In genomic region chr7:99151342-99151741, GRCm38 (mm10) we compare ENCODE assay signal across 8 mouse cellular contexts. TPM values are rescaled to one million over a fixed set of nuclear protein-coding genes. Genes with fewer than 3 reads are reported as not detected.
A peak's percentile ranks its signal among the peaks of the same experiment; 100 is the strongest.
DNase-seq lines count a peak whose midpoint lies in the region; ATAC-seq lines count a peak whose summit lies in the region.

No protein-coding gene starts in this region.

- no peak overlapping the region for H3K4me2 ChIP-seq in intestine, embryonic 14.5 days (ENCODE audit: low read length)

- peak; percentile 96 for DNase-seq in ZHBTc4 (ENCODE audit: low read depth, low spot score)
- peak; percentile 82 to 94 for DNase-seq in cerebellum, postnatal 4 days (ENCODE audit: low spot score in 2 of 2)
- peak; percentile 93 to 94 for DNase-seq in gastrocnemius, adult 8-10 months (ENCODE audit: low spot score in 2 of 2)
- peak; percentile 96 for DNase-seq in intestine, embryonic 14.5 days (ENCODE audit: low spot score)
- DNase-seq in left cerebral cortex, postnatal 10 days (ENCODE audit: extremely low spot score in 1 of 2, low spot score in 2 of 2) = peak; percentile 90 to 95
- DNase-seq in midbrain, embryonic 10.5 days (ENCODE audit: low spot score) = peak; percentile 89
- peak; percentile 95 for DNase-seq in right cerebral cortex, postnatal 4 days
- DNase-seq in yolk sac, embryonic 10.5 days (ENCODE audit: low spot score) = peak; percentile 89

- intact Hi-C loops in left cerebral cortex, postnatal 10 days (cut with DNase I) = no loop called here

- ATAC-seq in intestine, embryonic 14.5 days (replicated peaks; ENCODE audit: low FRiP score, low TSS enrichment, low read depth) = peak; percentile 34; the same call in 1 of the 2 replicates

- H3K27ac ChIP-seq in intestine, embryonic 14.5 days (ENCODE audit: low read depth) = no peak overlapping the region
- H3K27ac ChIP-seq in midbrain, embryonic 10.5 days (replicated peaks) = no peak overlapping the region

- H3K27me3 ChIP-seq in intestine, embryonic 14.5 days (replicated peaks; ENCODE audit: control insufficient read depth, insufficient read depth, low read length) = no peaks in the 10 kb centered on the region
- H3K27me3 ChIP-seq in midbrain, embryonic 10.5 days (ENCODE audit: low read depth, poor library complexity, severe bottlenecking) = no peaks in the 10 kb centered on the region

- 8% methylated on average over 7 of the region's 7 CpGs for WGBS in intestine, embryonic 14.5 days
- 6% methylated on average over 7 of the region's 7 CpGs for WGBS in midbrain, embryonic 10.5 days

- no peak overlapping the region for H3K9ac ChIP-seq in intestine, embryonic 14.5 days (ENCODE audit: low read length)

- no peaks in the 10 kb centered on the region for H3K36me3 ChIP-seq in intestine, embryonic 14.5 days (ENCODE audit: control insufficient read depth, insufficient read depth, low read length)
- no peaks in the 10 kb centered on the region for H3K36me3 ChIP-seq in midbrain, embryonic 10.5 days

- H3K4me3 ChIP-seq in intestine, embryonic 14.5 days (ENCODE audit: low read depth, low read length) = no peak overlapping the region
- no peak overlapping the region for H3K4me3 ChIP-seq in midbrain, embryonic 10.5 days

- H3K9me3 ChIP-seq in intestine, embryonic 14.5 days (ENCODE audit: control insufficient read depth, low read length) = no peaks in the 10 kb centered on the region
- no peaks in the 10 kb centered on the region for H3K9me3 ChIP-seq in midbrain, embryonic 10.5 days (replicated peaks)

- H3K4me1 ChIP-seq in intestine, embryonic 14.5 days (replicated peaks; ENCODE audit: control insufficient read depth, insufficient read depth, low read length) = peaks cover 12% of the 10 kb centered on the region
- peaks cover 17% of the 10 kb centered on the region for H3K4me1 ChIP-seq in midbrain, embryonic 10.5 days

RNA-seq across cellular contexts. Expression of gene Uvrag, which starts 10.4 kb away (rescaled TPM):
- 10 to 100 TPM in 3 of 4 experiments, 1 to 10 TPM in 1; 6.0 to 13.1 (median 11.5) TPM for total RNA-seq in gastrocnemius, adult 8-10 months (2022)
- 23.2 and 25.8 TPM in 2 replicates for polyA plus RNA-seq in intestine, embryonic 14.5 days (2014; fragmentation: Nextera tagmentation; extraction: Ambion mirVana)
- 10 to 100 TPM; 40.4 to 42.9 TPM for total RNA-seq in left cerebral cortex, postnatal 10 days (2021)
- 9.7 and 10.0 TPM in 2 replicates for polyA plus RNA-seq in midbrain, embryonic 10.5 days (2016; fragmentation: Nextera tagmentation; extraction: Ambion mirVana)

RNA-seq across cellular contexts. Expression of gene Dgat2, which starts 31.2 kb away (rescaled TPM):
- 10 to 100 TPM; 33.2 to 62.2 (median 41.4) TPM for total RNA-seq in gastrocnemius, adult 8-10 months (2022)
- polyA plus RNA-seq in intestine, embryonic 14.5 days (2014; fragmentation: Nextera tagmentation; extraction: Ambion mirVana) = 40.8 and 44.2 TPM in 2 replicates
- 10 to 100 TPM; 91.8 to 94.0 TPM for total RNA-seq in left cerebral cortex, postnatal 10 days (2021)
- 10.9 and 13.6 TPM in 2 replicates for polyA plus RNA-seq in midbrain, embryonic 10.5 days (2016; fragmentation: Nextera tagmentation; extraction: Ambion mirVana)
